Mouse (Mus musculus) stomach, embryonic 14.5 days (tissue): ENCODE measurements around the gene B230118H07Rik. TPM values are rescaled to one million over a fixed set of nuclear protein-coding genes. Genes with fewer than 3 reads are reported as not detected.

Source experiments
- ATAC-seq: fragments of 200-750 bp; cut with Nextera tagmentation; 2 replicates; pipeline ENCODE4 v1.8.0; 2017; ENCODE audit warnings: low read depth, moderate TSS enrichment; ENCODE audit not compliant: insufficient number of reproducible peaks, insufficient read depth, low FRiP score
- H3K27ac ChIP-seq: fragments of 300-500 bp; sonication (generic); 2 replicates; pipeline ENCODE4 v1.5.1; 2014; ENCODE audit warnings: mild to moderate bottlenecking, low read length, moderate library complexity, mixed read lengths
- H3K27me3 ChIP-seq: fragments of 300-500 bp; sonication (generic); 2 replicates; pipeline ENCODE4 v1.6.1; 2014; ENCODE audit warnings: low read length, control low read depth, mixed read lengths; ENCODE audit not compliant: control insufficient read depth, insufficient read depth
- H3K36me3 ChIP-seq: fragments of 300-500 bp; sonication (generic); 2 replicates; pipeline ENCODE4 v1.6.1; 2014; ENCODE audit warnings: mild to moderate bottlenecking, control low read depth, low read length, moderate library complexity, mixed read lengths; ENCODE audit not compliant: control insufficient read depth, insufficient read depth
- H3K4me1 ChIP-seq: fragments of 300-500 bp; sonication (generic); 2 replicates; pipeline ENCODE4 v1.6.1; 2014; ENCODE audit warnings: low read length, control low read depth, mixed read lengths; ENCODE audit not compliant: control insufficient read depth, insufficient read depth
- H3K4me2 ChIP-seq: fragments of 300-500 bp; sonication (generic); replicated peaks from 2 replicates; pipeline ENCODE4 v1.6.1; 2014; ENCODE audit warnings: low read depth, low read length, control low read depth
- H3K4me3 ChIP-seq: fragments of 300-500 bp; sonication (generic); 2 replicates; pipeline ENCODE4 v1.5.1; 2014; ENCODE audit warnings: low read depth, low read length, control low read depth
- H3K9ac ChIP-seq: fragments of 300-500 bp; sonication (generic); replicated peaks from 2 replicates; pipeline ENCODE4 v1.6.1; 2014; ENCODE audit warnings: low read depth, mild to moderate bottlenecking, control low read depth, low read length, moderate library complexity, mixed read lengths
- H3K9me3 ChIP-seq: fragments of 300-500 bp; sonication (generic); 2 replicates; pipeline ENCODE4 v1.6.1; 2016; ENCODE audit warnings: low read depth, low read length, control low read depth; ENCODE audit not compliant: control insufficient read depth
- WGBS: fragments of 180-500 bp; shearing (Covaris S2); extraction: QIAGEN DNeasy Blood & Tissue Kit; methylation state at CpG from one replicate; pipeline ENCODE4 v1.1.7; 2014; 5-methylcytosine and 5-hydroxymethylcytosine counted together
- polyA plus RNA-seq: library from polyadenylated mRNA; unstranded; fragments of >200 nt; fragmentation: Nextera tagmentation; extraction: Ambion mirVana; gene quantifications from 2 replicates; pipeline ENCODE4 v1.2.1, GENCODE M21; 2014

B230118H07Rik gene
- polyA plus RNA-seq, 1 experiment from 2014 or later = 63.4 TPM

- 53% methylated on average over 2 of the region's 2 CpGs for WGBS
- Histone ChIP-seq H3K4me3 (no peak overlapping the region), H3K9me3 (no peaks in the 10 kb centered on the region), H3K9ac (no peak overlapping the region), H3K4me1 (no peaks in the 10 kb centered on the region), H3K36me3 (no peaks in the 10 kb centered on the region), H3K27me3 (no peaks in the 10 kb centered on the region), H3K27ac (no peak overlapping the region), H3K4me2 (no peak overlapping the region)
- ATAC-seq = no peak
These were observed 25.3 kb downstream of the B230118H07Rik start for GRCm38 (mm10) chr2:101624011-101624410.

- Histone ChIP-seq H3K27ac (no peak overlapping the region), H3K4me1 (no peaks in the 10 kb centered on the region), H3K27me3 (no peaks in the 10 kb centered on the region), H3K4me3 (no peak overlapping the region), H3K9ac (no peak overlapping the region), H3K9me3 (no peaks in the 10 kb centered on the region), H3K4me2 (no peak overlapping the region), H3K36me3 (no peaks in the 10 kb centered on the region)
- ATAC-seq = no peak
- WGBS = 85% methylated on average over 2 of the region's 2 CpGs
These were observed 26.3 kb downstream of the B230118H07Rik start for GRCm38 (mm10) chr2:101623042-101623441.

- no peaks in the 10 kb centered on the region for H3K4me1 ChIP-seq
- H3K9ac ChIP-seq = no peak overlapping the region
- WGBS = 71% methylated on average over 7 of the region's 7 CpGs
- H3K27me3 ChIP-seq = no peaks in the 10 kb centered on the region
- H3K27ac ChIP-seq = no peak overlapping the region
- ATAC-seq = no peak
- H3K9me3 ChIP-seq = no peaks in the 10 kb centered on the region
- no peak overlapping the region for H3K4me3 ChIP-seq
- no peaks in the 10 kb centered on the region for H3K36me3 ChIP-seq
- H3K4me2 ChIP-seq = no peak overlapping the region
These were observed 27.7 kb downstream of the B230118H07Rik start for GRCm38 (mm10) chr2:101621611-101622010.

GRCm38 (mm10) chr2:101620899-101621298 is 28.4 kb downstream of the B230118H07Rik start:
- ATAC-seq = no peak

GRCm38 (mm10) chr2:101618373-101618772 is 31.0 kb downstream of the B230118H07Rik start:
- ATAC-seq = no peak
- Histone ChIP-seq H3K4me2 (no peak overlapping the region), H3K4me1 (no peaks in the 10 kb centered on the region), H3K9me3 (no peaks in the 10 kb centered on the region), H3K27me3 (no peaks in the 10 kb centered on the region), H3K27ac (no peak overlapping the region), H3K4me3 (no peak overlapping the region), H3K36me3 (no peaks in the 10 kb centered on the region), H3K9ac (no peak overlapping the region)
- WGBS = 86% methylated on average over 4 of the region's 4 CpGs

More at GRCm38 (mm10) chr2:101620899-101621298, 28.4 kb downstream of the B230118H07Rik start:
- Histone ChIP-seq H3K27me3 (no peaks in the 10 kb centered on the region), H3K4me2 (no peak overlapping the region), H3K36me3 (no peaks in the 10 kb centered on the region), H3K4me3 (no peak overlapping the region), H3K4me1 (no peaks in the 10 kb centered on the region), H3K9me3 (no peaks in the 10 kb centered on the region), H3K9ac (no peak overlapping the region), H3K27ac (no peak overlapping the region)
- WGBS = 53% methylated on average over 3 of the region's 3 CpGs

GRCm38 (mm10) chr2:101615464-101616305 is 33.6 kb downstream of the B230118H07Rik start:
- no peak for ATAC-seq
- H3K9me3 ChIP-seq = no peaks in the 10 kb centered on the region
- H3K4me2 ChIP-seq = no peak overlapping the region

GRCm38 (mm10) chr2:101610861-101611260 is 38.5 kb downstream of the B230118H07Rik start:
- Histone ChIP-seq H3K4me2 (no peak overlapping the region), H3K4me1 (no peaks in the 10 kb centered on the region), H3K27ac (no peak overlapping the region), H3K9ac (no peak overlapping the region), H3K4me3 (no peak overlapping the region), H3K9me3 (no peaks in the 10 kb centered on the region), H3K27me3 (no peaks in the 10 kb centered on the region), H3K36me3 (no peaks in the 10 kb centered on the region)
- WGBS = 94% methylated on average over 3 of the region's 3 CpGs
- ATAC-seq = no peak

More at GRCm38 (mm10) chr2:101615464-101616305, 33.6 kb downstream of the B230118H07Rik start:
- Histone ChIP-seq H3K9ac (no peak overlapping the region), H3K36me3 (no peaks in the 10 kb centered on the region), H3K27ac (no peak overlapping the region), H3K4me1 (no peaks in the 10 kb centered on the region), H3K27me3 (no peaks in the 10 kb centered on the region), H3K4me3 (no peak overlapping the region)
- WGBS = 67% methylated on average over 10 of the region's 10 CpGs

GRCm38 (mm10) chr2:101608232-101608894 is 41.0 kb downstream of the B230118H07Rik start:
- Histone ChIP-seq H3K4me1 (no peaks in the 10 kb centered on the region), H3K4me3 (no peak overlapping the region), H3K36me3 (no peaks in the 10 kb centered on the region), H3K4me2 (no peak overlapping the region), H3K9me3 (no peaks in the 10 kb centered on the region), H3K27ac (no peak overlapping the region), H3K9ac (no peak overlapping the region), H3K27me3 (no peaks in the 10 kb centered on the region)
- ATAC-seq = no peak
- WGBS = 80% methylated on average over 7 of the region's 7 CpGs
